Mouse (Mus musculus) heart, adult 2 months (tissue): Measurements from ENCODE around the gene Sik1. TPM values are rescaled to one million over a fixed set of nuclear protein-coding genes. Genes with fewer than 3 reads are reported as not detected.

Experiments
- DNase-seq, 2 experiments: peaks; one replicate each; pipeline ENCODE4 v3.0.0; 2021
- H3K27ac ChIP-seq: fragments of 200-600 bp; 2 replicates; pipeline ENCODE4 v1.8.1; 2022
- H3K27me3 ChIP-seq: fragments of 200-500 bp; 2 replicates; pipeline ENCODE4 v1.6.1; 2012; ENCODE audit warnings: mild to moderate bottlenecking, low read length, inconsistent platforms, mixed read lengths; ENCODE audit not compliant: control insufficient read depth, insufficient read depth
- H3K36me3 ChIP-seq: fragments of 200-500 bp; 2 replicates; pipeline ENCODE4 v1.6.1; 2012; ENCODE audit warnings: low read length, inconsistent platforms; ENCODE audit not compliant: control insufficient read depth, insufficient read depth
- H3K4me1 ChIP-seq: fragments of 200-500 bp; 2 replicates; pipeline ENCODE4 v1.6.1; 2011; ENCODE audit warnings: low read length; ENCODE audit not compliant: control insufficient read depth, insufficient read depth
- H3K4me3 ChIP-seq: fragments of 200-600 bp; 2 replicates; pipeline ENCODE4 v1.8.1; 2022
- H3K79me2 ChIP-seq: fragments of 200-500 bp; replicated peaks from 2 replicates; pipeline ENCODE4 v1.6.1; 2012; ENCODE audit warnings: mild to moderate bottlenecking, inconsistent platforms, low read length, moderate library complexity, mixed read lengths; ENCODE audit not compliant: control insufficient read depth, insufficient read depth
- H3K9ac ChIP-seq: fragments of 200-500 bp; 2 replicates; pipeline ENCODE4 v1.6.1; 2012; ENCODE audit warnings: low read depth, mild to moderate bottlenecking, control low read depth, inconsistent platforms, low read length, mixed read lengths
- CTCF ChIP-seq: fragments of 200-600 bp; IDR thresholded peaks from 2 replicates; pipeline ENCODE4 v1.8.1; 2022; ENCODE audit warnings: antibody characterized with exemption, mild to moderate bottlenecking, moderate library complexity
- EP300 ChIP-seq: fragments of 200-500 bp; IDR thresholded peaks from 2 replicates; pipeline ENCODE4 v1.6.1; 2011; ENCODE audit warnings: low read depth, low read length, control low read depth; ENCODE audit not compliant: insufficient read depth
- POLR2A ChIP-seq: fragments of 200-500 bp; IDR thresholded peaks from 2 replicates; pipeline ENCODE4 v1.6.1; 2011; ENCODE audit warnings: mild to moderate bottlenecking, low read depth, low read length, control low read depth; ENCODE audit not compliant: insufficient read depth
- WGBS: fragments of 180-500 bp; shearing (Covaris S2); methylation state at CpG from one replicate; pipeline ENCODE4 v1.1.7; 2018; 5-methylcytosine and 5-hydroxymethylcytosine counted together
- intact Hi-C: fragments of 180-260 bp; cut with DNase I; formaldehyde crosslinking; loops from one replicate; pipeline ENCODE4 v1.15.1; 2025
- polyA plus RNA-seq: library from polyadenylated mRNA; depleted of rRNA; stranded (reverse); fragments of >200 nt; gene quantifications from 2 replicates; pipeline ENCODE4 v1.2.3, GENCODE M21; 2012
- total RNA-seq, 2 experiments: library from RNA; stranded (reverse); gene quantifications; 2 replicates each; pipeline ENCODE4 v1.2.3; 2021

The Sik1 gene
- total and polyA plus RNA-seq, 3 experiments, result 21.0 to 62.7 (median 39.6) TPM

- Histone ChIP-seq H3K4me1 (peaks cover 16% of the 10 kb centered on the region), H3K4me3 (no peak overlapping the region), H3K27me3 (no peaks in the 10 kb centered on the region), H3K79me2 (no peaks in the 10 kb centered on the region), H3K9ac (0 out of 2 replicates have a peak overlapping the region, but pooled peaks have one; percentile 12), H3K36me3 (no peaks in the 10 kb centered on the region), H3K27ac (peak overlapping the region; percentile 46)
- WGBS, result 21% methylated on average over 7 of the region's 7 CpGs
- DNase-seq, result peak; percentile 59 to 62
- TF ChIP-seq EP300, result no peak
- no peak for TF ChIP-seq POLR2A
- no peak for TF ChIP-seq CTCF
- intact Hi-C loops, result no loop called here
These were observed 21.9 kb downstream of the Sik1 start for GRCm38 (mm10) chr17:31833752-31834151.

- WGBS, result 85% methylated on average over 9 of the region's 9 CpGs
- TF ChIP-seq POLR2A (no peak), CTCF (no peak), EP300 (no peak)
- intact Hi-C loops, result no loop called here
- Histone ChIP-seq H3K27me3 (no peaks in the 10 kb centered on the region), H3K27ac (no peak overlapping the region), H3K79me2 (no peaks in the 10 kb centered on the region), H3K4me3 (no peak overlapping the region), H3K4me1 (peaks cover 18% of the 10 kb centered on the region), H3K36me3 (no peaks in the 10 kb centered on the region), H3K9ac (no peak overlapping the region)
- DNase-seq, result no peak
These were observed 23.0 kb downstream of the Sik1 start for GRCm38 (mm10) chr17:31832577-31832964.

GRCm38 (mm10) chr17:31831866-31832576 lies 23.6 kb downstream of the Sik1 start:
- no peaks in the 10 kb centered on the region for H3K79me2 ChIP-seq
- H3K9ac ChIP-seq, result no peak overlapping the region
- no peak for TF ChIP-seq POLR2A
- no peak for TF ChIP-seq CTCF
- no peak for TF ChIP-seq EP300
- no peak for DNase-seq
- no peak overlapping the region for H3K4me3 ChIP-seq
- H3K27ac ChIP-seq, result no peak overlapping the region
- H3K27me3 ChIP-seq, result no peaks in the 10 kb centered on the region
- WGBS, result 88% methylated on average over 14 of the region's 14 CpGs
- peaks cover 22% of the 10 kb centered on the region for H3K4me1 ChIP-seq
- no peaks in the 10 kb centered on the region for H3K36me3 ChIP-seq
- intact Hi-C loops, result no loop called here

- TF ChIP-seq EP300, result no peak
- no peak for TF ChIP-seq CTCF
- TF ChIP-seq POLR2A, result no peak
- Histone ChIP-seq H3K4me1 (peaks cover 28% of the 10 kb centered on the region), H3K9ac (no peak overlapping the region), H3K27ac (no peak overlapping the region), H3K4me3 (no peak overlapping the region), H3K36me3 (no peaks in the 10 kb centered on the region), H3K27me3 (no peaks in the 10 kb centered on the region), H3K79me2 (no peaks in the 10 kb centered on the region)
- no peak for DNase-seq
- intact Hi-C loops, result no loop called here
- 66% methylated on average over 6 of the region's 6 CpGs for WGBS
These were observed 24.3 kb downstream of the Sik1 start for GRCm38 (mm10) chr17:31831097-31831865.

- WGBS, result 92% methylated on average over 8 of the region's 8 CpGs
- TF ChIP-seq CTCF, result no peak
- TF ChIP-seq POLR2A, result no peak
- TF ChIP-seq EP300, result no peak
These were observed 25.0 kb downstream of the Sik1 start for GRCm38 (mm10) chr17:31830506-31831075.

More at GRCm38 (mm10) chr17:31830506-31831075, 25.0 kb downstream of the Sik1 start:
- H3K79me2 ChIP-seq, result no peaks in the 10 kb centered on the region
- H3K27ac ChIP-seq, result no peak overlapping the region
- no peaks in the 10 kb centered on the region for H3K36me3 ChIP-seq
- H3K27me3 ChIP-seq, result no peaks in the 10 kb centered on the region
- no peak for DNase-seq
- H3K4me1 ChIP-seq, result peaks cover 28% of the 10 kb centered on the region
- no peak overlapping the region for H3K9ac ChIP-seq
- intact Hi-C loops, result no loop called here
- H3K4me3 ChIP-seq, result no peak overlapping the region
